Mouse (Mus musculus) neural tube, embryonic 14.5 days (tissue): ENCODE measurements at regions not wholly inside any gene's neighbourhood (a gene's known extent, or its start where the extent isn't known, plus 50 kb on each side); places are given as distances from the start of the nearest gene placed in this dataset.

ENCODE experiments used
- ATAC-seq: fragments of 200-750 bp; cut with Nextera tagmentation; 2 replicates; pipeline ENCODE4 v1.8.0; 2017; ENCODE audit warnings: low read depth, mild to moderate bottlenecking, moderate TSS enrichment, moderate library complexity
- H3K27ac ChIP-seq: fragments of 300-500 bp; sonication (generic); 2 replicates; pipeline ENCODE4 v1.5.1; 2014; ENCODE audit warnings: low read depth, mild to moderate bottlenecking, control low read depth, low read length, moderate library complexity, mixed read lengths
- H3K27me3 ChIP-seq: fragments of 300-500 bp; sonication (generic); 2 replicates; pipeline ENCODE4 v1.6.1; 2014; ENCODE audit warnings: low read length; ENCODE audit not compliant: control insufficient read depth, insufficient read depth
- H3K36me3 ChIP-seq: fragments of 300-500 bp; sonication (generic); 2 replicates; pipeline ENCODE4 v1.6.1; 2014; ENCODE audit warnings: low read length, mixed read lengths; ENCODE audit not compliant: control insufficient read depth, insufficient read depth
- H3K4me1 ChIP-seq: fragments of 300-500 bp; sonication (generic); 2 replicates; pipeline ENCODE4 v1.6.1; 2014; ENCODE audit warnings: low read length; ENCODE audit not compliant: control insufficient read depth, insufficient read depth
- H3K4me2 ChIP-seq: fragments of 300-500 bp; sonication (generic); 2 replicates; pipeline ENCODE4 v1.6.1; 2014; ENCODE audit warnings: mild to moderate bottlenecking, low read depth, low read length, control low read depth
- H3K4me3 ChIP-seq: fragments of 300-500 bp; sonication (generic); 2 replicates; pipeline ENCODE4 v1.5.1; 2014; ENCODE audit warnings: low read depth, low read length, control low read depth, mixed read lengths
- H3K9ac ChIP-seq: fragments of 300-500 bp; sonication (generic); replicated peaks from 2 replicates; pipeline ENCODE4 v1.6.1; 2014; ENCODE audit warnings: low read depth, mild to moderate bottlenecking, control low read depth, low read length, mixed read lengths
- H3K9me3 ChIP-seq: fragments of 300-500 bp; sonication (generic); 2 replicates; pipeline ENCODE4 v1.6.1; 2016; ENCODE audit warnings: low read length; ENCODE audit not compliant: control insufficient read depth
- WGBS: fragments of 180-500 bp; shearing (Covaris S2); extraction: QIAGEN DNeasy Blood & Tissue Kit; methylation state at CpG from one replicate; pipeline ENCODE4 v1.1.7; 2014; 5-methylcytosine and 5-hydroxymethylcytosine counted together

DNA sequence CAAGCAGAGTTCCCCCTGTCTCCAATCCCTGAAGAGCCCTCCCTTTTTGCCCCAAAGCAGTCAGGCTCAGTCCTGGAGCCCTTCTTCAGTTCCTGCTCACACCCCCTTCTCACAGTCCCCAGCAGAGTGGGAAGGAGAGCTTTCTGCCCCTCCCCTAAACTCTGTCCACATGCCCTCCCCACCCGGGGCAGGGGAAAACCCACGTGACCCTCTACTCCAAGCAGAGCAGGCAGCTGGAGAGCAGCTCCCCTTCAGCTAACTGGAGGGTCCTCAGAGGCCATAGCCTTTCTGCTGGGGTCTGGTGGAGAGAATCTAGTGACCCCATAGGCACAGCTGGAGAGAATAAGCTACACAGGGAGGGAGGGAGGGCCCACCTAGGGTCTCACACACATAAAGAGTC lies 69.7 kb upstream of the Zmiz1 start:
- H3K4me3 ChIP-seq = no peak overlapping the region
- ATAC-seq = 0 out of 2 replicates have a peak, but pooled peaks have one; percentile 9
- 28% methylated on average over 2 of the region's 2 CpGs for WGBS

DNA sequence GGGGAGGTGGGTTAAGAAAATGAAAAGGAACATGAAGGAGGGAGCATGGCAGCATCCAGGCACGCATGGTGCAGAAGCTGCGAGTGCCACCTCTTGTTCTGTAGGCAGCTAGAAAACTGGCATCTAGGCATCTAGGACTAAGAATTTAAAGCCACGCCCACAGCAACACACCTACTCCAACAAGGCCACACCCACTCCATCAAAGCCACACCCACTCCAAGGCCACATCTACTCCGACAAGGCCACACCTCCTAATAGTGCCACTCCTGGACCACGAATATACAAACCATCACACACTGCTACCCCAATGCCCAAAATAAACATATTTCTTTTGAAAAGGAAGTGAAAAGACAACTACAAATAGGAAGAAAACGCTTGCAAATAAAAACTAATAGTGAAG lies 66.6 kb upstream of the Zmiz1 start:
- peaks cover 13% of the 10 kb centered on the region for H3K4me1 ChIP-seq
- H3K4me2 ChIP-seq = no peak overlapping the region
- H3K9me3 ChIP-seq = no peaks in the 10 kb centered on the region
- H3K36me3 ChIP-seq = no peaks in the 10 kb centered on the region
- H3K27ac ChIP-seq = no peak overlapping the region
- 71% methylated on average over 6 of the region's 6 CpGs for WGBS
- ATAC-seq = no peak
- H3K27me3 ChIP-seq = no peaks in the 10 kb centered on the region
- no peak overlapping the region for H3K9ac ChIP-seq
- no peak overlapping the region for H3K4me3 ChIP-seq

More for the DNA sequence above, 69.7 kb upstream of the Zmiz1 start:
- H3K4me2 ChIP-seq = no peak overlapping the region
- no peak overlapping the region for H3K27ac ChIP-seq
- no peaks in the 10 kb centered on the region for H3K36me3 ChIP-seq
- H3K9ac ChIP-seq = no peak overlapping the region
- no peaks in the 10 kb centered on the region for H3K27me3 ChIP-seq
- peaks cover 2% of the 10 kb centered on the region; the same call in 1 of the 2 replicates for H3K4me1 ChIP-seq
- no peaks in the 10 kb centered on the region for H3K9me3 ChIP-seq

DNA sequence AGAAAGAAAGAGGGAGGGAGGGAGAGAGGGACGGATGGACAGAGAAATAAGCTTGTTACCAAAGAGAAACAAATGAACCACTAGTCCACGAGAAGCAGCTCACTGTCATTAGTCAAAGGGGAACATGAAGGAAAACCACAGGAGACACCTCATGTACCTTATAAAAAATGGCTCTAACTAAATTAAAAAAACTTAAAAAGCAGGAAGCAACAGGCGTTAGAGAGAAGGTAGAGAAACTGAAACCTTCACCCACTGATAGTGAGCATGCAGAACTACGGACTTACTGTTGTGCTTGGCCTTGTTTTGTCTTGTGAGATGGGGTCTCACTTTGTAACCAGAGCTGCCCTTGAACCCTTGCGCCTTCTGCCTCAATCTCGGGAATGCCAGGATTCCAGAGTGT lies 66.0 kb upstream of the Zmiz1 start:
- H3K4me2 ChIP-seq = no peak overlapping the region
- no peak for ATAC-seq
- H3K4me3 ChIP-seq = no peak overlapping the region
- no peak overlapping the region for H3K27ac ChIP-seq
- H3K9me3 ChIP-seq = no peaks in the 10 kb centered on the region
- peaks cover 18% of the 10 kb centered on the region for H3K4me1 ChIP-seq
- no peak overlapping the region for H3K9ac ChIP-seq
- no peaks in the 10 kb centered on the region for H3K36me3 ChIP-seq
- H3K27me3 ChIP-seq = no peaks in the 10 kb centered on the region
- WGBS = 78% methylated on average over 6 of the region's 6 CpGs

DNA sequence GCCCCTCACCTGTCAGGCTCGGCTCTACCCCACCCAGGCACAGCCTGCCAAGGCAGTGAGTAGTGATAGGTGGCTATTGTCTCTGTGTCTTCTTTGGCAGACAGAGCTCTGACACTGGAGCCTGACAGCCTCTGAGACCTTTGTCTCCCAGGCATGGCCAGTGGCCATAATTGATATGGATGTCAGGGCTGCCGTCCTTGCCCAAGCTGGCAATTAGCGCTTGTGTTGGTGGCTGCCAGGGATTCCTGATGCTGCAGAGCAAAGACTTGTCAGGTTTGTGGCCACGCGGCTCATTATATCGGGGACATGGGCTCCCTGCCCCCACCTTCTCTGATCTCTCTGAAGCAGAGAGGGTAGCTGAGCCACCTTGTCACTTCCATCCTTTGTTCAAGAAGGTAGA lies 64.1 kb upstream of the Zmiz1 start:
- Histone ChIP-seq H3K36me3 (no peaks in the 10 kb centered on the region), H3K4me3 (no peak overlapping the region), H3K4me2 (no peak overlapping the region), H3K4me1 (peaks cover 18% of the 10 kb centered on the region), H3K27ac (no peak overlapping the region), H3K9ac (no peak overlapping the region), H3K9me3 (no peaks in the 10 kb centered on the region), H3K27me3 (no peaks in the 10 kb centered on the region)
- 57% methylated on average over 6 of the region's 6 CpGs for WGBS
- ATAC-seq = no peak

DNA sequence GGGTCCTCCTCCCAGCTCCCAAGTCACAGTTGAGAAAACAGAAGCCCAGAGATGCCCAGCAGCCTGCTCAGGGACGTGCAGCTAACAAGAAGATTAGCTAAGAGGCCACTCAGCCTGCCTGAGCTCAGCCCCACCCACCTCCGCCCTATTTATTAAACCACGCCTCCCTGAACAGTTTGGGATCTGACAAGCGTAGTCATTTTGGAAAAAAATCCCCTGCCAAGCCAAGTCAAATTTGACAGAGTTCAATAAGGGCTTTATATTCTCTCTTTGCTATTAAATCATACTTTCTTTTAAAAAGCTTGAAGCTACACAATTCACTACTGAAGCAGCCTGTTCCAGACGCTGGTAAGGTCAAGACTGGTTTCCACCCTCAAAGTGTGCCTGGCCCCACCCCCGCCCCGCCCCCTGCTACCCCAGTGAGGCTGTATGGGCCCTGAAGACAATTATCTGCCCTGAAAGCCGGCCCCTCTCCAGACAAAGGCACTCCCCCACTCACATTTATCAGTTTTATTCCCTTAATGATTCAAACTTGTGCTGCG lies 61.9 kb upstream of the Zmiz1 start:
- Histone ChIP-seq H3K4me3 (no peak overlapping the region), H3K27me3 (no peaks in the 10 kb centered on the region), H3K36me3 (no peaks in the 10 kb centered on the region), H3K27ac (peak overlapping the region; percentile 63), H3K4me2 (no peak overlapping the region), H3K4me1 (peaks cover 18% of the 10 kb centered on the region), H3K9me3 (no peaks in the 10 kb centered on the region), H3K9ac (no peak overlapping the region; the same call in 1 of the 2 replicates)
- peak; percentile 77 for ATAC-seq
- WGBS = 2% methylated on average over 9 of the region's 9 CpGs

DNA sequence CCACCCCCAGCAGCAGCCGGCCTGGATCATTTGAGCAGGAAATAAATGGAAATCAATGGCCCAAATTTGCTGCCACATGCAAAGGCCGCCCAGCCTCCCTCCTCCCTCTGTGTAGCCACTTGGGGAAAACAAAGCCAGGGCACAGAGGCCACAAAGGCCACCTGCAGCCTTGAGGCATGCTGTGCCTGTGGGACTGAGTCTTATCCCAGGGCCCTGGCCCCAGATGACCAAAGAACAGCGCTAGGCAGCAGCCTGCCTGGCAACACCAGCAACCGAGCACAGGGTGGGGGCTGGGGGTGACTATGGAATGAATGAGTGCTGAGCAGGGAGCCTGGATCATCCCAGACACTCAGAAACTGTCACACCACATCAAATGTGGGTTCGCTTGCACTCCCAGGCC lies 61.2 kb upstream of the Zmiz1 start:
- peak; percentile 41; the same call in 1 of the 2 replicates for ATAC-seq
- Histone ChIP-seq H3K4me1 (peaks cover 18% of the 10 kb centered on the region), H3K9me3 (no peaks in the 10 kb centered on the region), H3K27me3 (no peaks in the 10 kb centered on the region), H3K27ac (peak overlapping the region; percentile 69), H3K36me3 (no peaks in the 10 kb centered on the region), H3K9ac (0 out of 2 replicates have a peak overlapping the region, but pooled peaks have one; percentile 4), H3K4me2 (no peak overlapping the region), H3K4me3 (no peak overlapping the region)
- WGBS = 10% methylated on average over 5 of the region's 5 CpGs

DNA sequence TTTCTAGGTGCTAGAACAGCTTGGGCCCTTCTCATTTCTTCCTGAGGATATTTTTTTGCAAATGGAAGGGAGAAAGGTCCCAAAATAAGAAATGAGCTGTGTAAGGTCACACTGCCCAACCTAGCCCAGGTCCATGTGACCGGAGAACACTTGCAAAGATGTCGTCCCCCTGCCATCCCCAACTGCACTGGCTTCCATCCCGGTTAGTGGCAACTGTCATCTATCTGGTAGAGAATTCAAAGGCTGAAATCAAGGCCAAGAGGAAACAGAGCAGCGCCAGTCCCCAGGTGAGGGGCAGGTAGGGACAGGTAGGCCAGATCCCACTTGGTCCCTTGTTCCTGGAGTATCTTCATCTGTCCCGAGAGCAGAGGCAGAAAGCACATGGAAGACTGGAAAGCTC lies 60.2 kb upstream of the Zmiz1 start:
- Histone ChIP-seq H3K27ac (0 out of 2 replicates have a peak overlapping the region, but pooled peaks have one; percentile 2), H3K4me2 (no peak overlapping the region), H3K4me1 (peaks cover 18% of the 10 kb centered on the region), H3K9me3 (no peaks in the 10 kb centered on the region), H3K4me3 (no peak overlapping the region), H3K27me3 (no peaks in the 10 kb centered on the region), H3K9ac (no peak overlapping the region), H3K36me3 (no peaks in the 10 kb centered on the region)
- no peak for ATAC-seq
- 89% methylated on average over 5 of the region's 5 CpGs for WGBS

DNA sequence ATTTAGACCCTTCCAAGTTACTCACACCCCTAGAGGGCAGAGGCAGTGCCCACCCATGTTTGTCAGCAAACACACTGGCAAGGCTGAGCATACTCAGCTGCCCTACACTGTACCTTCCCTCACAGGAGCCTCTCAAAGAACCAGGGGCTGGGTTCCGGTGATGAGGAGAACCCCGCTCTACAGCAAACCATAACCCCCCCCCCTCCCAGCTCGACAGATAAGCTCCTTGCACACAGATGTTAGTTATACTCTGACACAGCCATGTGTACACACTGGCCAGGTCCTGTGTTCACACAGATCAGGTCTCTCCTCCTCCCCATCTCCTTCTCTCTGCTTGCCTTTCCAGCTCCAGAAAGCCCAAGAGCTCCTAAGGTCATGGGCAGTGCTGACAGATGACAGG lies 59.7 kb upstream of the Zmiz1 start:
- no peak overlapping the region for H3K4me3 ChIP-seq
- no peak overlapping the region for H3K4me2 ChIP-seq
- H3K36me3 ChIP-seq = no peaks in the 10 kb centered on the region
- ATAC-seq = no peak
- no peaks in the 10 kb centered on the region for H3K9me3 ChIP-seq
- no peak overlapping the region for H3K9ac ChIP-seq
- no peaks in the 10 kb centered on the region for H3K27me3 ChIP-seq
- H3K27ac ChIP-seq = 0 out of 2 replicates have a peak overlapping the region, but pooled peaks have one; percentile 2
- H3K4me1 ChIP-seq = peaks cover 18% of the 10 kb centered on the region
- 81% methylated on average over 3 of the region's 3 CpGs for WGBS

DNA sequence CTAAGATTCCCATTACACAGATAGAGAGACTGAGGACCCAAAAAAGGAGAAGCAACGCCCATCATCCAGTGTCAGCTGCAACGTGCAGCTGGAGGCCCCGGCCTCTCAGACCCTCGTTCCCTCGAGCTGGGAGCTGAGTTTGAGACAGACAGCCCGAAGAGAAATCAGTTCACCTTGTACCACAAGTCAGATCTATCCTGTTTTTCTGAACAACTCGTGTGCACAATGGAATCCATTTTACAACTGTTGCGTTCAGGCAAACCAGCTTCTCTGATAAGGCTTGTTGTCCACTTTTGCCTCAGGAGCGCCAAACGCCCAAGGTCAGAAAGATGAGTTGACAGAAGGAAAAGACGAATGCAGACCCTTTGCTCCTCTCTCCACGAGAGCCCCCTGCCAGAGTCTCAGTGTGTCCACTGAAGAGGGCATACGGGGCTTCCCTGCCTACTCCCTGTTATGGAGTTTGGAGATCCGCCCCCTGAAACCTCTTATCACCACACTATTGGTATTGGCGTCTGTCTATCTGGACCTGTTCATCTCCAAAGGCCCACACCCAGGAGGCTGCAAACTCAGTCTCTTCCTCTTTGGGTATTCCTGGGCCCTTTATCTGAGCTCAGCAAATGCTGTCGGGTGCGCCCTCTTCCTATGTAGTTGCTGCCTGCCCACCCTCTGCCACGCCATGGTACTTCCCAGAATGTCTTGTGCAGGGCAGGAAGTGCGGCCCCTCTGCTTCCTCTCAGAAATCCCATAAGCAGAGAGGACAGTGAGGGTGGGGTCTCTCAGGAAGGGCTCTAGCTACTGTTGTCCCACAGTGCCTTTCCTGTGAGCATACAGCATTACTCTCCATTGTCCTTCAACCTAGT lies 57.7 kb upstream of the Zmiz1 start:
- WGBS = 87% methylated on average over 19 of the region's 19 CpGs
- Histone ChIP-seq H3K4me2 (no peak overlapping the region), H3K36me3 (no peaks in the 10 kb centered on the region), H3K4me3 (no peak overlapping the region), H3K9me3 (no peaks in the 10 kb centered on the region), H3K4me1 (peaks cover 18% of the 10 kb centered on the region), H3K27ac (no peak overlapping the region), H3K9ac (no peak overlapping the region), H3K27me3 (no peaks in the 10 kb centered on the region)
- ATAC-seq = no peak
